Mouse (Mus musculus) ES-CJ7 (cell line): ENCODE results near the gene Tsn.

Experiments used
- DNase-seq: peaks from one replicate; pipeline ENCODE4 v3.0.0; 2011; ENCODE audit warnings: low read depth, low spot score

Gene Tsn

DNA sequence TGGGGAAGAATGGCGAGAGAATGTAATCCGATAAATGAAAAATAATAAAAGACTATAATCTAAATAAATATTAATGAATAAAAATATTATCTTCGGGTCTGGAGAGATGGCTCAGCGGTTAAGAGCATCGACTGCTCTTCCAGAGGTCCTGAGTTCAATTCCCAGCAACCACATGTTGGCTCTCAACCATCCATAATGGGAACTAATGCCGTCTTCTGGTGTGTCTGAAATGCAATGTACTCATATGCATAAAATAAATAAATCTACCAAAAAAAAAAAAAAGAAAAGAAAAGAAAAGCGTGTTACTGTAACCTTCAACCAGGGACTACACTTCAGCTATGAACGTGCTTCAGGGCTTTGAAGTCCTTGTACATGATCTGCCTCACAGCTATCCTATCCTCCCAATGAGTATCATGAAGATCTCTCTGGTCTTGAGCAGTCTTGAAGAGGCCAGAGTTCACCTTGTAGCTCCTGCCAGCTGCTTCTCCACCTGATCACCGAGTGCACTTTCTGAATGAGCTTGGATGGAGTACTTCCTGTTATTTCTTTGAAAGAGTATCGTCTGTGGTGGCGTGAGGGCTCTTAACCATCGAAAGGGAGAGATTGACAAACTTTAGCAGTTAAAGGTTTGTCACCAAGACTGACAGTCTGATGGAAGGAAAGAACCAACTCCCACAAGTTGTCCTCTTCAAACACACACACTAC is at the start of gene Tsn:
Gene Tsn (minus strand): TSS at position 118 of the 705 bp plus-strand sequence.
- DNase-seq, result peak; percentile 37

DNA sequence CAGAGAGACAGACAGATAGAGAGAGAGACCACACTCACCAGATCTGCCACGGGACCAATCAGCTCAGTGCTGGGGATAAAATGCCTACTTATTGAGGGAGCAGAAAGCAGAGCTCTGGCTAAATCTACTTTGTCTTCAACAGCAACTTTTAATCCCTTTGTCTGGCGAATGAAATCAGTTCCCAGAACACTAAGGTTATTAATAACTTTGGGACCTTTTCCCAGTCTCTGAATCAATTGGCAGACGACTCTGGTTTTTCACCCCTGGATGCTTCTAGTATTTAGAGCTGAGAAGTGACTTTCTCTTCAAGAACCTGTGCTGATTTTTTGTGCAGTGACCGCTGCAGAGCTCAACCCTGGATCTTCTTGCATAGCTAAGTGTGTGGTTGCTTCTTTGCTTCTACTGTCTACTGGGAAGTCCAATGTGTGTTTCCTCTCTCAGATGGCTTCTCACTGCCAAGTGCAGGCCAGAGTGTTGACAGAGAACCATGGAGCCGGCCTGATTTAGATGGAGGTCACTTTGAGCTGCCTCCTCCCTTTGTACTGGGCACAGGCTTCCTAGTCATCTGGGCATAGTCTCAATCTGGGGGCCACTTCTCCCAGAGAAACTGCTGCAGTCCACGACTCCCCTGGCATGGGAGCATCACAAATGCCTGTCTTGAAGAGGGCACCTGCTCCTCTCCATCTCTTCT is 47.7 kb upstream of the Tsn start:
- DNase-seq, result no peak

DNA sequence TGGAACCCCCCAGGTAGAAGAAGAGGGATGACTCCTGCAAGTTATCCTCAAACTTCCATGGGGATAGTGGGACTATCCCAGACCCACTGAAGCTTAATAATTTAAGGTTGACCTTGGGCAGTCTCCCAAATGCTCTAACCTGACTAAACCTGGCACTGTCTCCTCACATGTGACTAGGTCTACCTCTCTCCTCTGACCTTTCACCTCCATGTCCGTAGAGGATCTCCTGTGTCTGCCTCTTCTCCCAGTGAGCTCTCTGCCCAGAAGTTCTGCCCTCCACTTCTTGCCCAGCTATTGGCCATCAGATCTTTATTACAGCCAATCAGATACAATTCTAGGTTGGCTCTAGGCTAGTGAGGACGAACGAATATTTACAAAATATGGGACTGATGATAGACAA is 38.4 kb upstream of the Tsn start:
- no peak for DNase-seq

DNA sequence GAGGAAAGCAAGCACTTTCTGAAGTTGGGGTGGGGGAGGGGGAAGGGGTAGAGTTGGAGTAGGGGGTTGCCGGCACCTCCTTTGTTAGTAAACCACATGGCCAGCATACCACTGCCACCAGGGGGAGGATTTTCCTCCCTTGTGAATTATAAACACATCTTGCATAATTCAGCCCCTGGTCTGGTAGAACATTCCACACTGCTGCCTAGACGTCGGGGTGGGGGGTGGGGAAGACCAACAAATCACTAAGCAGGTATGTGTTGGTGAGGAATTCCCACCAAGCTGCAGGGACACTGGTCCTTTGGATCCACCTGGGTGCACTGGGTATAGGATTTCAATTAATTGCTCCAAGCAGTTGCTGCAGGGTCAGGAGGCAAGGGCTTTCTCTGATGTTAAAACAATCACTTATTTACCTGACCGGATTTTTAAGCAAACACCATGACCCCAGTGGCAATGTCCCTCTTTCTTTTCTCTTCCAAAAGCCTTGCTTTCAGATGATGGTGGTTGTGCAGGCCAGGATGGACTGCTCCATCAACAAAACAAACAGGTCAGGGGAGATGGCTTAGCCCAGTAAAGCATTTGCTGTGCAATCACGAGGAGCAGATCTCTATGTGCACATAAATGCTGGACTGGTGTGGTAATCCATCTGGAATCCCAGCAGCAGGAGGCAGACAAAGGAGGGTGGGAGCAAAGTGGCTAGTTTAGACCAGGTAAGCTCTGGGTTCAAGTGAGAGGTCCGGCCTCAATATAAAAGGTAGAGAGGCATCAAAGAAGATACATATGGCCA is 32.3 kb upstream of the Tsn start:
- no peak for DNase-seq

DNA sequence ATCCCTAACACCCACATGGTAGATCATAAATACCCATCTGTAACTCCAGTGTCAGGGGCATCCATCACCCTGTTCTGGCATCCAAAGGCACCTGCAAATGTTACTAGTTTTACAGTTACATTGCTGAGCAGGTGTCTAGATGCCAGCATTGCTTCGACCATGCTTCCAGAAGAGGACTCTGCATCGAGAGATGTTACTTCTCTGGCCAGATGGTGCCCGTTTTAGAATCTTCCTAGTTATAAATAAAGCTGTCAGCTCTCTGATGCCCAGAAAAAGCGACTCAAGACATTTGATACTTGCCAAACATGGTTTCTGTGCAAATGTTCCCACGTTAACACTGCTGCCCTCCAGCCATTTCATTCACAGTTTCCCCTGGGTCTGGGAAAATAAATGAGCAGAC is 26.4 kb upstream of the Tsn start:
- no peak for DNase-seq

DNA sequence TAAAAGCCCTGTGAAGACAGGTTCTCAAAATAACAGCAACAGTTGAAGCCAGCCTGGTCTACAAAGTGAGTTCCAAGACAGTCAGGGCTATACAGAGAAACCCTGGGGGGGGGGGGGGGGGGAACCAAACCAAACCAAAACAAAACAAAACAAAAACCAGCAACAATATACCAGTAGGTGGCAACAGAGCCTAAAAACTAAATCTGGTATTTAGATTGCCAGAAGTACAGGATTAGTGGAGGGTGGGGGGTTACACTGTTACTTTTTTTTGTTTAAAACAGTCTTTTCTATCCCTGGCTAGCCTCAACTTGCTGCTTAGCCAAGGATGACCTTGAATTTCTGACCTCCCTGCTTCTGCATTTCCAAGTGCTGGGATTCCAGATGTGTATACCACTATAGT is 24.3 kb upstream of the Tsn start:
- DNase-seq, result no peak

DNA sequence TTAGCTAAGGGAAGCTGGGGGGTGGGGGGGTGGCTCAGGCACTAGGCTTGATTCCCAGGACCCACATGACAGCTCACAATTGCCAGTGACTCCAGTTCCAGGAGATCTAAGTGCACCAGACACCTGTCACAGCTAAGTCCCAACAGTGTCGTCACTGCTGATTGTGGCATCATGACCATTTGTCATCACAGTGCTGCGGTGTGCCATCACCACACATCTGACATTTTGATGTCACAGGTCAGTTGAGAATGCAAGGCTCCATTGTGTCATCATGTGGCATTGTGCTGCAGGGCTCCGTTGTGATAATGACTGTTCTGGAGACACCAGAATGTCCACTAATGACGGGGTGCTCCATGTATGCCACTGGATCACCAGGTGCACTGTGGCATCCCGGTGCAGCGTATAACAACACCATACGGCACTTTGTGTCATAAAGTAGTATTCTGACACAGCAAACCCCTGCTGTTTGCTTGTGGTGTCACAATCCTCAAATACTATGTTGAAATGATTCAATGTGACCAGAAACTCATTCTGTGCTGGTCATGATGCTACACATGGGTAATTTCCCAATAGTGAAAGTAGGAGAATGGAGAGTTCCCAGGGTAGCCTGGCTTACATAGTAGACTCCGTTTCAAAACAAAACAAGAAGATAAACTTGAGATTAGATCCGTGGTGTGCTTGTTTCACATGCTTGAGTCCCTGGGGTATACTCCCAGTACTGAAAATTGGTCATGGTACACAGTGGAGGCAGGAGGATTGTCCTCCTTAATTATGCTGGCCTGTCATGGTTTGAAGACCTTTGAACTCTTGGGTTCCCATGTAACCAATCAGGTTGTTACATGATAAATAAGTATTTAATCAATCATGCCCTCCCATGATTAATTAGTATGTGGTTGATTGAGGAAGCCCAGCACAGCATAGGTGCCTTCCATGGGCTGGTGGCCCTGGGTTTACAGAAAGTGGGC is 23.5 kb upstream of the Tsn start:
- DNase-seq, result no peak

DNA sequence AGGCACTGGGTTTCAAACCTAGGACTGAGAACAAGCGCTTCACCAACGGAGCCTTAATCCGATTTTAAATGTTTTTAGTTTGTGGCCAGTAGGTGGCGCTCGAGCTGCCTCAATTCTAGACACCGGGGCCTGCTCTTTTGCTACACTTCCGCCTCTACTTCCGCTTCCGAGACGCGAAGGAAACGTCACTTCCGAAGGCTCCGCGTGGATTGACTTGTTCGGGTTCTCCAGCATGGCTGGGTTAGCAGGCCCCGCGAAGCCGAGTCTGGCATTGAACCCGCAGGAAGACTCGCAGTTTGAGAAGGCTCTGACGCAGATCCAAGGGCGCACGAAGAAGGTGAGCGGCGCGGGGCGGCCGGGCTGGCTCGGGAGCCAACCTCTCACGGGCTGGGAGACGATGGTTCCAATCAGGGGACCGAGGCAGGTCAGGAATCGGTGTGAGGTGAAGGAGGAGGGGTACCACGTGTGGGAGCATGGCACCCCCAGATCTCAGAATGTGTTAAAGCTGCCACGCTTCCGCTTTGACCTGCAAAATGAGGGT is 10.2 kb upstream of the Tsn start, which contains the start of gene Nifk:
Gene Nifk (plus strand): TSS at position 179 of the 541 bp plus-strand sequence.
- DNase-seq, result peak; percentile 99

DNA sequence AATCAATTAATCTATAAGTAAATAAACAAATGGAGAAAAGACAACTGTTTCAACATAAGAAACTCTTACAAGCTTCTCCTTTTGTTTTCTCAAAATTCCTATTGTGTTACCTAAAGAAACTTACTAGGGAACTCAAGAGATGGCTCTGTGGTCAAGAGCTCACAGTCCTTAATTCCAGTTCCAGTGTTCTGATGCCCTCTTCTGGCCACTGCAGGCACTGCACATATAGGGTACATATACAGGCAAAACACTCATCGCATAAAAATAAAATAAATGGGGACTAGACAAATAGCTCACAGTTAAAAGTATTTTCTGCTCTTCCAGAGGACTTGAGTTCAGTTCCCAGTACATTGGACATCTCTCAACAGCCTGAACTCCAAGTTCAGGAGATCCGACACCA is 9.2 kb upstream of the Tsn start:
- DNase-seq, result peak; percentile 89

DNA sequence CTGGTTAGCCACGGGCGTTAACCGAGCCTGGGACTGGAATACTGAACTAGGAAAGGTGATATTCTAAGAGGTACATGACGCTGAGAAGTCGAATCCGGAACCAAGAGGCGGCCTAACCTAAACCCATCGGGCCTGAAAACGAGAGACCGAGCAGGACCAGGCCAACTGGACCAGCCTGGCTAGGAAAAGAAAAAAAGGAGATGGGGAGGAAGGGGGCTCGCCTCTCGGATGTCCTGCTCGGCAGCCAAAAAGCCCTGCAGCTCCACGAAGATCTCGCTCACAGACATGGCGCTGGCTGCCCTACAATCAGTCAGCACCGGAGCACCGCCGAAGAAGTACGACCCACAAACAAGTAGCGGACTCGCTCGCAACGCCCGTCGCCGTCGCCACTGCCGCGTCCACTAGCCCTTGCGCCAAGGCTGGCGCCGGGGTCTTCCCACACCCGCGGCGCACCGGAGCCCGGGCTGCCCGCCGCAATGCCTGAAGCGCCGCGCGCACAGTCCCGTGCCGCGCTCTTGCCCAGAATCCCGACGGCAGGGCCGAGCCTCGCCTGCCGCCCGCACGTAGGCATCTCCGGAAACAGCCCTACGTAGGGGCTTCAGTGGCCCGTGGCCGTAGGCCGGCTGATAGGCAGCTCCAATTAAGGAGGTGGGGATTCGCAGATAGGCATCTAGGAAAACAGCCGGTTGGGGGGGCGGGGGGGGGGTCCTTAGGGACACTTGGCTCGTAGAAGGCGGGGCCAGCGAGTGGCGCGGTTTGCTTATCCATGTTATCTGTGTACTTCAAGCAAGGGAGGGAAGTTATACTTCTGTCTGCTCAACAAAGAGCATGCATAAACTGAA is 538 bp downstream of the Tsn start:
- peak; percentile 96 for DNase-seq

DNA sequence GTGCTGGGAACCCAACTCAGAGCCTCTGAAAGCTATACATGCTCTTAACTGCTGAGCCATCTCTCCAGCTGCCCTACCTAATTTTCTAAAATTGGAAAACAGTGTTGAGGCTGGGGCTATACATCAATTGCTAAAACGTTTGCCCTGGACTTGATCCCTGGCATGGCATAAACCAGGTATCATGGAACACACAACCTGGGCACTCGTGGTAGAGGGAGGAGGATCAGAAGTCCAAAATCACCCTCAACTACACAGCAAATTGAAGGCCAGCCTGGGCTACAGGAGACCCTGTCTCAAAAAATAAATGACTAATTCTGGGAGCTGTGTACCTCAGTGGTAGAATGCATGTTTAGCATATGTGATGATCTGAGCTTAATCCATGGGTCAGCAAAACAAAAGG is 13.8 kb downstream of the Tsn start:
- DNase-seq, result no peak

DNA sequence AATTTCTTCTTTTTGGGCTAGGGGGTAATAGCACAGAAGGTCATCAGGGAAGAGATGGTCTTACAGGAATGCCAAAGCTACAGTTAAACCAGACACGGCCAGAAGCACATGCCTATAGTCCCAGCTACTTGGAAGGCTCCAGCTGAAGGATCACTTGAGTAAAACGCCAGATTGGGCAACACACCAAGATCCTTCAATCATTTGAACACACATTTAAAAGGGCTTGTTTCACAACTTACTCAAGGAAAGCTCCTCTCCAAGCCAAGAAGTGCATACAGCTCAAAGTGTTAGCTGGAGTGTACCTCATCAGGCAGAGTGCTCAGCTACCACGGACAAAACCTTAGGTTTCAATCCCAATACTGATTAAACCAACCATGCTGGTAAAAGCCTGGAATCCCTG is 14.9 kb downstream of the Tsn start:
- no peak for DNase-seq

DNA sequence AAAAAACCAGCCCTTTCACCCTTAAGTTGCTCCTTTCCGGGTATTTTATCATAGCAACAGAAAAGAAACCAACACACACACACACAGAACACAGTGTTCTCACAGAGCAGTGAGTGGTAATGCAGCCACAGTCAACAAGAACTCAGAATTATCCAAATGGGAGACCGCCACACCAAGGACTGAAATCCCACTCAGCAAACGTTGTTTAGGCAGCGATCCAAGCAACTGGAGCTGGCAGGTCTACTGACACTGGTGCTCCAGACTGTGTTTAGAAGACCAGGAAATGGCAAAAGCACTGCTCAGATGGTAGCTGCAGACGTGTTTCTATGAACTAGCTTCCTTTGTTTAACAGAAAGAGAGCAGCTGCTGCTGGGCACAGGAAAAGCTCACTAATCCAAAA is 16.7 kb downstream of the Tsn start:
- DNase-seq, result no peak

DNA sequence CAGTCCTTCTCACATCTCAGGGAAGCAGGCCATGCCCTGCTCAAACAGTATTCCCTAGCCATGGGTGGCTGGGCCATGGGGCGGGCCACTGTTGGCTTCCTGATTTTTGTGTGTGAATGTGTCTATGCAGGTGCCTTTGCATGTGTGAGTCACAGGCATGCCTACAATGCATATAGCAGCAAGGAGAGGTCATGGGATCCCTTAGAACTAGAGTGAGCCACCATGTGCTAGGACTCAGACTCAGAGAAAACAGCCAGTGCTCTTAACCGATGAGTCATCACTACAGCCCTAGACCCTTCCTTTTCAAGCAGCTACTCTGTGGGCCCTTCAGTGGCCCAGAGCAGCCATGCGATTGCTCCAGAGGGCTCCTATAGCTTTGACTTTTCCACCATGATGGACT is 17.3 kb downstream of the Tsn start:
- DNase-seq, result no peak

DNA sequence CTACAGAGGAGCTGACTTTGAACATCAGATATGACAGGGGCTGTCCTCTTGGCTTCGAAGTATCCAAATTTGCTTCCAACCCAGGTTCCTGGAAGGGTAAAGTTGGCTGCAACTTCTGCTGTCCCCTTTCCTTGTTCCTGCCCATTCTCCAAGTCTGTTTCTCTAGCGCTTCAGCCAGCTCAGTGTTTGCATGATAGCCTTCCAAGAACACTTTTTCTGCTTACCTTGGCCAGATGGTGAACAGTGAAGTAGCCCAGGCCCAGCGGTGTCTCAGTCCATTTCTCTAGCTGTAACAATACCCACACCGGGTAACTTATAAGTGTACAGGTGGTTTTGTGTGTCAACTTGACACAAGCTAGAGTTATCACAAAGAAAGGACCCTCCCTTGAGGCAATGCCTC is 19.2 kb downstream of the Tsn start:
- DNase-seq, result no peak

DNA sequence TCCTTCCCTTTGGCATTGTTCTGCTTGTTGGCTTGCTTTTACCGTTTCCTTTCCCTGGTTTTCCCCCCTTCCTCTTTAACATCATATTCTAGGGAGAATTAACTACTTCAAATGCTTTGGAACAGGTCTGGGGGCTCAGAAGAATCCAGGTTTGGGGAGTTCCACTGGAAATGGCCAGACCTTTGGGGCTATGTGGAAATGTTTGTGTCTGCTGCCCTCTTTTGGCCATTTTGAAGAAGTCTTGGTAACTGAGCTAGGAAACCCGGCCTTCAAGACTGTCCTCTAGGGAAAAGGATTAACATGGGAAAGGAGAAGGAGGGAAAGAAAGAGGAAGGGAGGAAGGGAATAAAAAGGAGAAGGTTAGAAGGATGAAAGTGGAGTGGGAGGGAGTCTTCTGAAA is 36.4 kb downstream of the Tsn start:
- peak; percentile 88 for DNase-seq

DNA sequence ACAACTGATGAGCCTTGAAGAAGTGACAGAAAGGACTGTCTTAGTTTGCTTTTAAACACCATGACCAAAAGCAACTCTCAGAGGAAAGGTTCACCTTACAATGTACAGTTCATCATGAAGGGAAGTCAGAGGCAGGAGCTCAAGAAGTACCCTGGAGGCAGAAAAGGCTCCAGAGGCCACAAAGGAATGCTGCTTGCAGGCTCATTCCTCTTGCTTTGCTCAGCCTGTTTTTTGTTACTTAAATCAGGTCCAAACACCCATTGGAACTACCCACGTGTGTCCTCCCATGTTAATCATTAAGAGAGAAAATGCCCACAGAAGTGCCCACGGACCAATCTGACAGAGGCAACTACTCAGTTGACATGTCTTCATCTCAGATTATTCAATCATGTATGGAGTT is 59.6 kb downstream of the Tsn start:
- DNase-seq, result no peak
